Mouse (Mus musculus) lung, postnatal 0 days (tissue): ENCODE measurements around the gene Cdh8.

Source experiments
- CTCF ChIP-seq: IDR thresholded peaks from 2 replicates; pipeline ENCODE4 v1.5.1; 2016; ENCODE audit warnings: antibody characterized with exemption, mild to moderate bottlenecking
- EP300 ChIP-seq: IDR thresholded peaks from 2 replicates; pipeline ENCODE4 v1.6.1; 2016; ENCODE audit warnings: antibody characterized with exemption, mild to moderate bottlenecking, control low read depth

DNA sequence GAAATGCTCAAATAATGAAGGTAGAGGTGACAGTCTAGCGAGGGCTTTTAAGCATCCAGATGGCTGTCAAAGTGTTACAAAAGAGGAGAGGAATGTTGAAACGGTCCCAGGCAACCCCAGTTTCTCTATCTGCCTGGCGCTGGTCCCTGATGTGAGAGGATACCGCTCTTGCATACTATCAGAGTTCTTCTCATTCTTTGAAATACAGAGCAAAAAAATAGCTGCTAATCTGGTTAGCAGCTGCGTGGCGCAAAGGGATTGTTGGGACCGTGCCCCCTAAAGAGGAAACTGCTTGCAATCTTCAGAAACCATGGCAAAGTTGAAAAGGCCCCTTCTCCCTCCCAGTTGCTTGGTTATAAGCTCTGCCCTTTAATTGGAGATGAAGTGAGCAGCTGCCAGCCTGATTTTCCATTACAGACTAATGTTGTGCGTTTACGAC lies 1.8 kb downstream of the Cdh8 start:
- TF ChIP-seq CTCF (no peak), EP300 (no peak)
